Mouse (Mus musculus): ENCODE data around the gene Taf5.

- TF ChIP-seq POLR2A (IDR thresholded peaks at IDR 0.05; ENCODE audit: low read depth, low read length), result no peak
- no peak for TF ChIP-seq CTCF (conservative IDR thresholded peaks at IDR 0.05; ENCODE audit: insufficient read depth, insufficient read length, low read depth, low read length)
These were observed 23.9 kb upstream of the Taf5 start for GRCm38 (mm10) chr19:47043608-47044007.

Data from kidney, adult 2 months (tissue).